Mouse (Mus musculus): ENCODE data around the gene Ccdc9. TPM values are rescaled to one million over a fixed set of nuclear protein-coding genes. Genes with fewer than 3 reads are reported as not detected.
"Not testable (repeated sequence)": the region's sequence is repeated elsewhere in the genome, so short reads cannot be mapped to it uniquely, and the experiment has no call there.

Ccdc9 gene
- total RNA-seq, 1 experiment from 2014 or later, result 68.1 TPM

DNA sequence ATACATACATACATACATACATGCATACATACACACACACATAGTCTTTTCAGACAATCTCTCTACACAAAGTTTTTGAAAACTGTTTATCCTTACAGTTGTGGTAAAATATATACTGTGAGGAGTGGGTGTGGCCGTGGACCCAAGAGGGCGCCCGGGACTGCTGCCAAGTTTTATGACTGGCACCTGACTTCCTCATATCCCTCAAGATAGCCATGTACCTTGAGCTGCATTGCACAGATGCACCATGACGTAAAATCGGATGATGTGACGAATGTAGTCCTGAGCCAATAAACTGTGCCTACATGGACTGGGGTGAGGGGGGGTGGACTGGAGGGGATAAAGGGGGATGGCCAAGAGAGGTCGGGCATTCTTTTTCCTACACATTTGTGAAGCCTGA is 20.0 kb downstream of the Ccdc9 start:
- not testable (repeated sequence) for DNase-seq

DNA sequence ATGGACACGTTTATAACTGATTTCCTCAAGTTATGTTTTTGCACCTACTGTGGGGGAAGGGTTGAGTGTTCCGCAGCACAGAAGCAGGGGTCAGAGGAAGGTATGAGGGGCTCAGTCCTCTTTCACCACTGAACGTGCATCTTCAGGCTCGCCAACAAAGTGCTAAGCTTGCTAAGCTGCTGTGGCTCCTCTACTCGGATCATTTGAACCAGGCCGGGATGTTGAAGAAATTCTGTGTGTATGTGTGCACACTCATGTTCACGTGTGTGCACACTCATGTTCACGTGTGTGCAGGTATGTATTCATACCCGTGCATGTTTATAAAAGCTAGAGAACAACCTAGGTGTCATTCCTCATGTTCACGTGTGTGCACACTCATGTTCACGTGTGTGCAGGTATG is 20.7 kb downstream of the Ccdc9 start:
- DNase-seq, result no peak

DNA sequence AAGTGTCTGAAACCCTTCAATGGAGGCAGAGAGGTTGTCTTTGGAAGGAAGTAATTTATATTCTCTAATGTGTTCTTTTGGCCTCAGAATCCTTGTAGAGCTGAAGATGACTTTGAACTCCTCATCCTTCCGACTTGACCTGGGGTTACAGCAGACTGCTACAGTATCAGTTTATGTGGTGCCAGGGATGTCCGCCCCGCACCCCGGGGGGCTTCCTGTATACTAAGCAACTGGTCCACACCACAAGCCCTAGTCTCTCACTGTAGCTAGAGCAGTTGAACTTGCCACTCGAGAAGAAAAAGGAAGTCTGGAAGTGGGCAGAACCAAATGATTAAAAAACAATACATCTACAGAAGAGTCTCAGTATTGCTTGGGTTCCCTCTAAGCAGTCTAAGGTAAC is 22.8 kb downstream of the Ccdc9 start:
- no peak for DNase-seq

- DNase-seq, result peak; percentile 87
Observed at GRCm38 (mm10) chr7:16263015-16263787, 23.4 kb downstream of the Ccdc9 start.

DNA sequence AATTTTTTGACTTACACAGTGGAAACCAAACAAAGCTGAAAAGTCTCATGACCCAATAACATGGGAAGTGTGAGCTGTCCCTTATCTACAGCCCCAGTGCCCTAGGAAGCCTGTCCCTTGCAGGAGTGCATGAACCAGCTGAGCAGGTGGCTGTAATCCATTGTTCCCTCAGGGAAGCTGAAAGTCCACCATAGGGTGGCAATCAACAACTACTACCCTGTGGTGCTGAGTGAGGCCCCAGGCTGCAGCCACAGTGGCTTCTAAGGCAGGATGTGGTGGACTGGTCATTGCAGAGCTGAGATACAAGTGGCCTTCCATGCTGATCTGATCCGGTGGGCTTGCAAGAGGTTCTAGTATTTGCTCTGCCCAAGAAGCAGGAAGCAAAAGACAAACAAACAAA is 25.5 kb downstream of the Ccdc9 start:
- DNase-seq, result no peak

GRCm38 (mm10) chr7:16259110-16259590 is 27.4 kb downstream of the Ccdc9 start, which contains the start of gene C5ar1:
C5ar1 (minus strand) TSS chr7:16259540.
- DNase-seq, result no peak

- DNase-seq, result no peak
Observed at GRCm38 (mm10) chr7:16257830-16258229, 28.8 kb downstream of the Ccdc9 start.

DNA sequence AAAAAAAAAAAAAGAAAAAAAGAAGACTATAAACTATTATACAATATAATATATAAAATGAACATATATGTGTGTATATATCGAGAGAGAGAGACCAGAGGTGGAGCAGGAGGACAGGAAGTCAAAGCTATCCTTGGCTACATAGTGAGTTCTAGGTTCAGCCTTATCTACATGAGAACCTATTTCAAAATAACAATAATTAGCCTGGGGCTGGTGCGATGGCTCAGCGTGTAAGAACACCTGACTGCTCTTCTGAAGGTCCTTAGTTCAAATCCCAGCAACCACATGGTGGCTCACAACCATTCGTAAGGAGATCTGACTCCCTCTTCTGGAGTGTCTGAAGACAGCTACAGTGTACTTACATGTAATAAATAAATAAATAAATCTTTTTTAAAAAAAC is 30.6 kb downstream of the Ccdc9 start:
- DNase-seq, result not testable (repeated sequence)

DNA sequence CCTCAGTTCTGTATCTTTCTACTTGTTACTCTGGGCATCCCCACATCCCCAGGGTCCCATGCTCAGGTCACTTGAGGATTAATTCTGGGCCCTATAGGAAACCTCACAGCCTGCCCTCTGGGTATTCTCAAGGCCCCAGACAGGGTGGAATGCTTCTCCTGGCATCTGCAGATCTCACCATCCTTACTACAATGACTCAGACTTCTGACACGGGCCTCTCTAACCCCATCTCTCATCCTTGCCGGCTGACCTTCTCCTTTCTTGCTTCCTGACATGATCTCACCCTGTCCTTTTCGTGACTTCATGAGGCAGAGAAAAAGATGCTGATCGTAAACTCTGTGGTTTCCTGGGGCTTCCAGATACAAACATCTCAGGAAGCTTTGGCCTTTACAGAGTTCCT is 32.4 kb downstream of the Ccdc9 start:
- peak; percentile 45 for DNase-seq

GRCm38 (mm10) chr7:16250687-16251086 is 35.9 kb downstream of the Ccdc9 start:
- no peak for DNase-seq

DNA sequence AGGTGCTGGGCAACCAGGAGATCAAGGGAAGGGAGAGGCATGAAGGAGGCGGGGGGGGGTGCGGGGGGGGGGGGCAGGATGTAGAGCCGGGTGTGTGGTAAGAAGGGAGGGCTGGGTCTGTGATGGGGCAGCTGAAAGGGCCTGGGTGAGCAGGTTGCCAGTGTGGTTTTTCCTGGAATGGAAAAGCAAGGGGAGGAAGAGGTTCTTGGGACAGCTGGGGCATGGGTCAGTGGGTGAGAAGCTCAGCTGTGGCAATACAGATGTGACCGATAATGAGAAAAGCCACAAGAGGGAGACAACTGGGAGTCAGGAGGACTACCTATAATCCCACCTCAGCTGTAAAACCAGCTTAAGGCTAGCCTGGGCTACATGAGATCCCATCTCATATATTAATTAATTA is 40.6 kb downstream of the Ccdc9 start:
- no peak for DNase-seq

- DNase-seq, result no peak
Observed at GRCm38 (mm10) chr7:16244067-16244466, 42.5 kb downstream of the Ccdc9 start, which contains the start of gene C5ar2. C5ar2 (minus strand) TSS chr7:16244154.

GRCm38 (mm10) chr7:16242198-16242597 is 44.4 kb downstream of the Ccdc9 start:
- DNase-seq, result no peak

DNA sequence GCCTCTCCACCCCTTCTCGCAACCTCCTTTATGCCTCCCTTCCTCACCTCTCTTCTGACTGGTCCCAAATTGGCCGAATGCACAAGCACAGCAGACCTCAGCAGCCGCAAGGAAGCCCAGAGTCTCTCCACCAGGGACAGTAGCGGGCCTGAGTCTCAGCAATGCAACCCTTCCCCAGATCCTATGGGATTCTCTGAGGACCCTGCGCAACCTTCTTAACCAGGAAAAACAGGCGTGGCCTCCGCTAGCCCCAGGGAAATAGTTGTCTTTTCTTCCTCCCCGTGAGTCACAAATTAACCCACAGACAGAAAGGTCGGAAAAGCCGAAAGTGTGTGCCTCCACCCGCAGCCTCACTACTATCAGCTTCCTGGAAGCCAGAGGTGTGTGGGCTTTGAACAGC is 44.8 kb downstream of the Ccdc9 start:
- no peak for DNase-seq

DNA sequence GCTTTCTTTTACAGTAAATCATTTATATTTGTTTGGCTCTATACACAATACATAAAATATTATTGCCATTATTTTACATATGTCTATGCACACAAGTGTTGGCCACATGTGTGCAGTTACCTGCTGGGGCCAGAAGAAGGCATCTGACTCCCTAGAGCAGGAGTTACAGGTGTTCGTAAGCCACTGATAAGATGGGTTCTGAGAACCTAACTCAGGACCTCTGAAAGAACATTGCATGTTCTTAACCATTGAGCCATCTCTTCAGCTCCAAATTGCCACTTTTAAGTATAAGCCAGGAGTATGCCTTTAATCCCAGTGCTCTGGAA is 45.7 kb downstream of the Ccdc9 start:
- DNase-seq, result no peak

DNA sequence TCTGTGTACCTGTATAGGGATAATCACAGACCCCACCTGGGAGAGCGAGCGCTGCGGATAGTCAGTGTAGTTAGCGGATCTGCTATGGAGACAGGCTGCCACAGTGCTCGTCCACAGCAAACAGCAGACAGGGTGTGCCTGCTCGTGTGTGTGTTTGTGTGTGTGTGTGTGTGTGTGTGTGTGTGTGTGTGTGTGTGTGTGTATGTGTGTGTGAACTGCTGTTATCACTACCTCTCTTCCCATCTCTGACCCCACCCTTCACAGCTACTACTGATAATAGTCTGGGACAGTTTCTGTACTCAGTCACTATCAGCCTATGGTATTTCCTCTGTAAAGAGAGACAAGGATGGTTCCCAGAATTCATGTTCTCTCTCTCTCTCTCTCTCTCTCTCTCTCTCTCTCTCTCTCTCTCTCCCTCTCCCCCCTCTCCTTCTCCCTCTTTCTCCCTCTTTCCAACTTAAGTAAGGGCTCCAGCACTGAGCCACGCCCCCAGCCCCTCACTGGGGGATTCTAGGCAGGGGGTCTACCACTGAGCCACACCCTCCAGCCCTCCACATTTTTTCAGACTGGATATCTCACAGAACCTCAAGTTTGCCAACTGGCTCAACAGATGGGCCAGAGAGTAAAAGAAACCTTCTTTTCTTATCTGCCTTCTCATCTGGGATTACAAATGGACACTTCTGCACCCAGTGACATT is 46.2 kb downstream of the Ccdc9 start:
- DNase-seq, result no peak

GRCm38 (mm10) chr7:16239554-16239997 is 47.0 kb downstream of the Ccdc9 start:
- DNase-seq, result peak; percentile 53

- DNase-seq, result no peak
Observed at GRCm38 (mm10) chr7:16229869-16230268, 56.7 kb downstream of the Ccdc9 start.

Other genes with a start within 250 kb of the Ccdc9 start
- 16.1 and 16.7 TPM in 2 replicates for gene Bicra, start 238.9 kb downstream of the Ccdc9 start, total RNA-seq (2021)
- gene Zfp541, start 225.0 kb downstream of the Ccdc9 start, total RNA-seq (2021), result 0.07 and 0.08 TPM in 2 replicates
- 117 and 128 TPM in 2 replicates for gene Napa, start 188.3 kb downstream of the Ccdc9 start, total RNA-seq (2021)
- gene Kptn, start 166.9 kb downstream of the Ccdc9 start, total RNA-seq (2021), result 22.3 and 24.7 TPM in 2 replicates
- gene Slc8a2, start 157.0 kb downstream of the Ccdc9 start, total RNA-seq (2021), result 3.6 and 4.1 TPM in 2 replicates
- gene Meis3, start 111.7 kb downstream of the Ccdc9 start, total RNA-seq (2021), result 9.4 and 16.2 TPM in 2 replicates
- 12.3 and 13.7 TPM in 2 replicates for gene Dhx34, start 64.8 kb downstream of the Ccdc9 start, total RNA-seq (2021)
- gene C5ar2, start 42.6 kb downstream of the Ccdc9 start, total RNA-seq (2021), result 0.37 and 0.75 TPM in 2 replicates
- gene C5ar1, start 27.3 kb downstream of the Ccdc9 start, total RNA-seq (2021), result 3.3 and 5.5 TPM in 2 replicates
- 16.6 and 21.1 TPM in 2 replicates for gene Inafm1, start 13.2 kb downstream of the Ccdc9 start, total RNA-seq (2021)
- gene Bbc3, start 21.6 kb upstream of the Ccdc9 start, total RNA-seq (2021), result 5.8 and 11.6 TPM in 2 replicates
- gene Sae1, start 101.0 kb upstream of the Ccdc9 start, total RNA-seq (2021), result 62.3 and 72.1 TPM in 2 replicates
- 37.4 and 48.5 TPM in 2 replicates for gene Zc3h4, start 114.1 kb upstream of the Ccdc9 start, total RNA-seq (2021)
- 46.2 and 49.2 TPM in 2 replicates for gene Tmem160, start 166.0 kb upstream of the Ccdc9 start, total RNA-seq (2021)
- not detected in 2 replicates for gene Npas1, start 190.9 kb upstream of the Ccdc9 start, total RNA-seq (2021)

All from adrenal gland, postnatal 14 days (tissue).